Mouse (Mus musculus): Measurements from ENCODE around the gene Fndc8.

Fndc8 gene

GRCm38 (mm10) chr11:82891936-82892335 lies at the start of gene Fndc8:
TSS of gene Fndc8 (plus strand) at chr11:82892124.
- in situ Hi-C loops (cut with MboI, MseI): loop anchor here (10.0 to 25.0 kb wide), 2 partner anchors 147 to 280 kb away; no protein-coding TSS in a partner anchor

GRCm38 (mm10) chr11:82844771-82845414 lies 47.0 kb upstream of the Fndc8 start:
- in situ Hi-C loops (cut with MboI, MseI): no loop called here

GRCm38 (mm10) chr11:82845415-82846078 lies 46.4 kb upstream of the Fndc8 start:
- in situ Hi-C loops (cut with MboI, MseI): no loop called here

- in situ Hi-C loops (cut with MboI, MseI): no loop called here
Observed at GRCm38 (mm10) chr11:82846079-82846436, 45.9 kb upstream of the Fndc8 start.

GRCm38 (mm10) chr11:82846938-82847337 lies 45.0 kb upstream of the Fndc8 start:
- in situ Hi-C loops (cut with MboI, MseI): no loop called here

GRCm38 (mm10) chr11:82847571-82848000 lies 44.3 kb upstream of the Fndc8 start:
- in situ Hi-C loops (cut with MboI, MseI): no loop called here

- in situ Hi-C loops (cut with MboI, MseI): no loop called here
Observed at GRCm38 (mm10) chr11:82850259-82850658, 41.7 kb upstream of the Fndc8 start.

GRCm38 (mm10) chr11:82852115-82852514 lies 39.8 kb upstream of the Fndc8 start:
- in situ Hi-C loops (cut with MboI, MseI): no loop called here

GRCm38 (mm10) chr11:82852540-82852939 lies 39.4 kb upstream of the Fndc8 start:
- in situ Hi-C loops (cut with MboI, MseI): no loop called here

- in situ Hi-C loops (cut with MboI, MseI): no loop called here
Observed at GRCm38 (mm10) chr11:82852958-82853357, 39.0 kb upstream of the Fndc8 start.

- in situ Hi-C loops (cut with MboI, MseI): no loop called here
Observed at GRCm38 (mm10) chr11:82854111-82854510, 37.8 kb upstream of the Fndc8 start.

- in situ Hi-C loops (cut with MboI, MseI): no loop called here
Observed at GRCm38 (mm10) chr11:82855327-82855973, 36.5 kb upstream of the Fndc8 start.

GRCm38 (mm10) chr11:82856032-82856431 lies 35.9 kb upstream of the Fndc8 start:
- in situ Hi-C loops (cut with MboI, MseI): no loop called here

- in situ Hi-C loops (cut with MboI, MseI): no loop called here
Observed at GRCm38 (mm10) chr11:82857307-82857848, 34.5 kb upstream of the Fndc8 start.

GRCm38 (mm10) chr11:82860759-82861158 lies 31.2 kb upstream of the Fndc8 start:
- in situ Hi-C loops (cut with MboI, MseI): no loop called here

GRCm38 (mm10) chr11:82861558-82861957 lies 30.4 kb upstream of the Fndc8 start:
- in situ Hi-C loops (cut with MboI, MseI): no loop called here

GRCm38 (mm10) chr11:82862638-82863037 lies 29.3 kb upstream of the Fndc8 start:
- in situ Hi-C loops (cut with MboI, MseI): no loop called here

GRCm38 (mm10) chr11:82863059-82863458 lies 28.9 kb upstream of the Fndc8 start:
- in situ Hi-C loops (cut with MboI, MseI): no loop called here

- in situ Hi-C loops (cut with MboI, MseI): no loop called here
Observed at GRCm38 (mm10) chr11:82863488-82863931, 28.4 kb upstream of the Fndc8 start.

- in situ Hi-C loops (cut with MboI, MseI): no loop called here
Observed at GRCm38 (mm10) chr11:82865957-82866356, 26.0 kb upstream of the Fndc8 start.

- in situ Hi-C loops (cut with MboI, MseI): no loop called here
Observed at GRCm38 (mm10) chr11:82866850-82867564, 24.9 kb upstream of the Fndc8 start.

GRCm38 (mm10) chr11:82867956-82868355 lies 24.0 kb upstream of the Fndc8 start:
- in situ Hi-C loops (cut with MboI, MseI): no loop called here
